Mouse (Mus musculus): ENCODE data around the gene Bcan. TPM values are rescaled to one million over a fixed set of nuclear protein-coding genes. Genes with fewer than 3 reads are reported as not detected.
A peak's percentile ranks its signal among the peaks of the same experiment; 100 is the strongest.

Bcan gene
- 0.18 and 0.67 TPM in 2 replicates for polyA plus RNA-seq (2015; fragmentation: Nextera tagmentation; extraction: Ambion mirVana)

DNA sequence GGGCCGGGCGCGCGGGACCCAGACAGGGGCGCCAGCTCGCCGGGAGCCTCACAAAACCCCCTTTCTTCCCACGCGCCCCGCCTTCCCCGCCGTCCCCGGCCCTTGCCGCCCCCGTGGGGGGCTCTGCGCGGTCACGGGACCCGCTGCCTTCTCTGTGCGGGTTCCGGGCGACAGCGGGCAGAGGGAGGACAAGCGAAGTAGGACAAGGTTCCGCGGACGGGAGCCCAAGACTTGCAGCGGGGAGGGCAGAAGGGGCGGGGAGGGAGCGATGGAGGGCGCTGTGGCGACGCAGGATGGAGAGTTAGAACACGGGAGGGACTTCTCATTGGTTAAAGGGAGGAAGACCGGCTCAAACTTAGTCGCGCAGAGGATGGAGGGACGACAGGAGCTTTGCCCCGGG lies at the start of gene Bcan:
Gene Bcan (minus strand): TSS at position 50 of the 400 bp plus-strand sequence.
- Histone ChIP-seq H3K4me1 (ENCODE audit: control insufficient read depth, insufficient read depth, low read length) (peaks cover 13% of the 10 kb centered on the region; the same call in 1 of the 2 replicates), H3K4me3 (ENCODE audit: low read length) (peak within 1 kb of the TSS; percentile 40), H3K27me3 (replicated peaks; ENCODE audit: control insufficient read depth, insufficient read depth, low read length) (peaks cover 87% of the 10 kb centered on the region), H3K27ac (ENCODE audit: low read length) (no peak within 1 kb of the TSS), H3K4me2 (ENCODE audit: low read depth, low read length) (peak within 1 kb of the TSS; percentile 59), H3K9me3 (ENCODE audit: control insufficient read depth, low read length) (no peaks in the 10 kb centered on the region), H3K9ac (ENCODE audit: low read depth, low read length) (no peak within 1 kb of the TSS), H3K36me3 (ENCODE audit: control insufficient read depth, insufficient read depth, low read length) (no peaks in the 10 kb centered on the region)
- 0% methylated on average over 39 of the region's 39 CpGs for WGBS
- ATAC-seq, result no peak

DNA sequence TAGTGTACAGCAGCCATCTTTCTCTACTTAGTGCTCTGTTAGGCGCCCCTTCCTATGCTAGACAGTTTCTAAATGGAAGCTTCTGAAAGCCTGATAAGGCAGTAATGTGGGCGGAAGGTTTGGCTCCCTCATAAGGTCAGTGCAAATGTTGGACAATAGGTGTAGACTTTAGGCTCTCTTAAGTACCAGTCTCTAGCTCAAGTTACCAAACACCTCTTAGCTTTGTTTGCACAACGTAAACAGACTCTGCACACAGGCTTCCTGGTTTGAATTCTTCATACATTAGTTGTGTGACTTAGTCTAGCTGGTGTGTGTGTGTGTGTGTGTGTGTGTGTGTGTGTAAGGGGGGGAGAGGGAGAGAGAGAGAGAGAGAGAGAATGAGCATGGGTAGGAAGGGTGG lies 49.5 kb upstream of the Bcan start:
- WGBS, result 56% methylated on average over 3 of the region's 3 CpGs
- Histone ChIP-seq H3K27me3 (replicated peaks; ENCODE audit: control insufficient read depth, insufficient read depth, low read length) (no peaks in the 10 kb centered on the region), H3K4me2 (ENCODE audit: low read depth, low read length) (no peak overlapping the region), H3K9ac (ENCODE audit: low read depth, low read length) (no peak overlapping the region), H3K27ac (ENCODE audit: low read length) (no peak overlapping the region), H3K9me3 (ENCODE audit: control insufficient read depth, low read length) (no peaks in the 10 kb centered on the region), H3K36me3 (ENCODE audit: control insufficient read depth, insufficient read depth, low read length) (0 out of 2 replicates have a peak, but pooled peaks cover 20% of the 10 kb centered on the region), H3K4me1 (ENCODE audit: control insufficient read depth, insufficient read depth, low read length) (no peaks in the 10 kb centered on the region), H3K4me3 (ENCODE audit: low read length) (no peak overlapping the region)
- no peak for ATAC-seq

GRCm38 (mm10) chr3:88042661-88043421 lies 42.8 kb upstream of the Bcan start, which contains the start of gene Gpatch4:
Gpatch4 (plus strand) TSS chr3:88043108.
- whole genome bisulfite sequencing, result 9% methylated on average over 36 of the region's 36 CpGs
- H3K36me3 ChIP-seq (ENCODE audit: control insufficient read depth, insufficient read depth, low read length), result no peaks in the 10 kb centered on the region
- H3K4me3 ChIP-seq (ENCODE audit: low read length), result peak within 1 kb of the TSS; percentile 74

DNA sequence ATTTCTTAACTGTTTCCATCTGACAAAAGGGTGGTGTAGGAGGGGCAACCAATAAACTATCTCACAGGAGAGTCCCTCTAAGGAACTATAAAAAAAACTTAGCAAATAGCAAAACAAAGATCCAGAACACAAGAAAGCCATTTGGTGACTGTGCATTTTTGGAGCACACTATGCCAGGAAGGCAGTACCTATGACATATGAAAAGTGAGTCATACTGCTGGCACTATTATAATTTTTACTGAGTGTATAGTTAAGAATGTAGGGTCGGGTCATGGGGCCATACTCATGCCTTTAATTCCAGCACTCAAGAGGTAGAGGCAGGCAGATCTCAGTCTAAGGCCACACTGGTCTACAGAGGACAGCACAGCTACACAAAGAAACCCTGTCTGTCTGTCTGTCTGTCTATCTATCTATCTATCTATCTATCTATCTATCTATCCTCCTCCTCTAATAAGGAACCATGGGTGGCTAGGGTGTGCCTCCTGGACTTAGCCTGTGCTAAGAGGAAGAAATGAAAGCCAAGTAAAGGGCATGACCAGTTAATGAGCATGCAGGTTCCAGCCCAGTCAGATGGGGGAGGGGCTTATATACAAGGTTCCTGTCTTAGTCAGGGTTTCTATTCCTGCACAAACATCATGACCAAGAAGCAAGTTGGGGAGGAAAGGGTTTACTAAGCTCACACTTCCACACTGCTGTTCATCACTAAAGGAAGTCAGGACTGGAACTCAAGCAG lies 35.7 kb upstream of the Bcan start:
- ATAC-seq, result no peak
- no peak overlapping the region for H3K4me3 ChIP-seq (ENCODE audit: low read length)
- no peaks in the 10 kb centered on the region for H3K36me3 ChIP-seq (ENCODE audit: control insufficient read depth, insufficient read depth, low read length)
- no peak overlapping the region for H3K27ac ChIP-seq (ENCODE audit: low read length)
- no peaks in the 10 kb centered on the region for H3K4me1 ChIP-seq (ENCODE audit: control insufficient read depth, insufficient read depth, low read length)
- H3K9me3 ChIP-seq (ENCODE audit: control insufficient read depth, low read length), result 0 out of 2 replicates have a peak, but pooled peaks cover 3% of the 10 kb centered on the region
- no peak overlapping the region for H3K9ac ChIP-seq (ENCODE audit: low read depth, low read length)
- 54% methylated on average over 1 of the region's 1 CpGs for WGBS
- no peak overlapping the region for H3K4me2 ChIP-seq (ENCODE audit: low read depth, low read length)
- peaks cover 26% of the 10 kb centered on the region for H3K27me3 ChIP-seq (replicated peaks; ENCODE audit: control insufficient read depth, insufficient read depth, low read length)

More at GRCm38 (mm10) chr3:88042661-88043421, 42.8 kb upstream of the Bcan start, which contains the start of gene Gpatch4:
- H3K27me3 ChIP-seq (replicated peaks; ENCODE audit: control insufficient read depth, insufficient read depth, low read length), result peaks cover 6% of the 10 kb centered on the region
- ATAC-seq, result peak; percentile 97
- peaks cover 3% of the 10 kb centered on the region; the same call in 1 of the 2 replicates for H3K4me1 ChIP-seq (ENCODE audit: control insufficient read depth, insufficient read depth, low read length)
- H3K9ac ChIP-seq (ENCODE audit: low read depth, low read length), result peak within 1 kb of the TSS; percentile 77
- H3K27ac ChIP-seq (ENCODE audit: low read length), result peak within 1 kb of the TSS; percentile 49
- H3K4me2 ChIP-seq (ENCODE audit: low read depth, low read length), result peak within 1 kb of the TSS; percentile 58
- no peaks in the 10 kb centered on the region for H3K9me3 ChIP-seq (ENCODE audit: control insufficient read depth, low read length)

DNA sequence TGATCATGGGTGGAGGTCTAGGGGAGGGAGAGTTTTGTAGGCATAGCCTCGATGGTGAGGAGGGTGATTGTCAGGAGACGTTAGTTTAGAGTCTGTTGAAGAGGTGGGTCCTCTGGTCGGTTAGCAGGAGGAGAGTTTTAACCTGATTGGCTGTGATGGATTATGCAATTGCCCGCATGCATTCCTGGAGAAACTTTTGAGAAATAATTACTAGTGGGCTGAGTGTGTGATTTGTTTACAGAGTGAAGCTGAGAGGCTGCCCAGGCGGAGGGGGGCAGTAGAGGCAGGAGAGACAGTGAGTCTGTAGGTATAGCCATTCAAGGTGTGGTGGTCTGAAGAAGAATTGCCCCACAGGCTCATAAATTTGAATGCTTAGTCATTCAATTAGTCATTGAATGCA lies 33.5 kb upstream of the Bcan start:
- peaks cover 34% of the 10 kb centered on the region for H3K27me3 ChIP-seq (replicated peaks; ENCODE audit: control insufficient read depth, insufficient read depth, low read length)
- H3K4me3 ChIP-seq (ENCODE audit: low read length), result no peak overlapping the region
- peaks cover 3% of the 10 kb centered on the region; the same call in 1 of the 2 replicates for H3K9me3 ChIP-seq (ENCODE audit: control insufficient read depth, low read length)
- no peaks in the 10 kb centered on the region for H3K4me1 ChIP-seq (ENCODE audit: control insufficient read depth, insufficient read depth, low read length)
- no peak overlapping the region for H3K27ac ChIP-seq (ENCODE audit: low read length)
- no peaks in the 10 kb centered on the region for H3K36me3 ChIP-seq (ENCODE audit: control insufficient read depth, insufficient read depth, low read length)
- WGBS, result 46% methylated on average over 5 of the region's 5 CpGs
- H3K4me2 ChIP-seq (ENCODE audit: low read depth, low read length), result no peak overlapping the region
- H3K9ac ChIP-seq (ENCODE audit: low read depth, low read length), result no peak overlapping the region
- ATAC-seq, result no peak

DNA sequence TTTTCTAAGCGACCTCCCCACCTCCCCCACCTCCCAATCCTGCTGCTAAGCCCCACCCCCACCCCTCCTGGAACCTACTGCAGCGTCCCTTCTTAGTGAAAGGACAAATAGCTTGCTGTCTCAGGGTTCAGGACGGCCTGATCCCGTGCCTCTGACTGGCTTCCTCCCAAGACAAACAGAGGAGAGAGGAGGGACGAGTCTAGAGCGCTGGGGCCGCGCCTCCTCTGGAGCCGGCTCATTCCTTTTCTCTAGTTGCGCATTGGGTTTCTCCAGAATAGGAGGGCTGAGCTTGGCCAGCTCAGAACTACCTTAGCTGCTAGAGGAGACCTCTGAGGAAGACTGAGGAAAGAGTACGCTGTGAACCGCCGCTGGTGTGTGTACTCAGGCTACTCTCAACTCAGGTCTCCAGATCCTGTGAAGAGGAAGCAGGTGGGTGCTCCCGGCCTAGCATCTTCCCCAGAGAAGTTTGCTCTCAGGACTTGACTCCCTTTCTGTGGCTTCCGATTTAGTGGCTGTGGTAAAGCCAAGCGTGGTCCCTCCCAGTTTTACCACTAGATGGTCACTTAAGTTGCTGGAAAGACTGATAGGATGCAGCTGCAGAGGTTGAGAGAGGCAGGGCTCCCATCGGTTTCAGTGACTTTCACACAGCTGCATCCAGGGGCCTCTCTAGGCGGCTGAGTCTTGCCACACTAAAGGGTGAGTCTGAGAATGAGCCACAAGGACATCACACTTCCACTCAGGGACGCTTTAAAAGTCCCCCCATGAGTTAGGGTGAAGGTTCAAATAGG lies 30.8 kb upstream of the Bcan start:
- Histone ChIP-seq H3K4me2 (ENCODE audit: low read depth, low read length) (no peak overlapping the region), H3K27me3 (replicated peaks; ENCODE audit: control insufficient read depth, insufficient read depth, low read length) (peaks cover 38% of the 10 kb centered on the region)
- no peak for ATAC-seq

DNA sequence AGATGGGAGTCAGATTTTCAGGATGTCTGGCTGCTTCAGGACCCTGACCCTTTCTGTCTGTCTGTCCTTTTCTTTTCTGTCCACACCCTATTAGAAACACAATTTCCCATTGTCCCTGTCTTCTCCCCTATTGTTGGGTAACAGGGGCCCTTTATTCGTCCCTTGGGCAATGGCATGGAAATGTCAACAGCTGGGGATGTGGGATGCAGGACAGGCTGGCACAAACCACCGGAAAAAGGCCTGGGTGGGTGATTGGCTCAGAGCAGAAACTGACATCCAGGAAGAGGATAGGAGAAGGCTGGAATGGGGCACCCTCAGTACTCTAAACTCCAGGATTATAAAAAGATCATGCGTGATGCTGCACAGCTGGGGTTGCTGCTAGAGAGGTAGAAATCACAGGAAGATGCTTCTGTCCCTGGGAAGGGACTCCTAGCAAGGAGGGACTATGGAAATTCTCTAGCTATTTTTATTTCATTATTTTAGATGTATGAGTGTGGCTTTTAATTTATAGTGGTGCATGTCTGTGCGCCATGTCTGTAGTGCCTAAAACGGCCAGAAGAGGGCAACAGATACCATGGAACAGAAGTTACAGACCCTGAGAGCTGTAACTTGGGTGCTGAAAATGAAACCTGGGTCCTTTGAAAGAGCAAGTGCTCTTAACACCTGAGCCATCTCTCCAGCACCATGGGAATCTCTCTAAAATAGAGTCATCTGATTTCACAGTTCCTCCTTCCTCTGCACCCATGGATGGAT lies 27.6 kb upstream of the Bcan start, which contains the start of gene Hapln2:
Gene Hapln2 (minus strand): TSS at position 150 of the 753 bp plus-strand sequence.
- H3K4me1 ChIP-seq (ENCODE audit: control insufficient read depth, insufficient read depth, low read length), result peaks cover 11% of the 10 kb centered on the region
- ATAC-seq, result no peak
- 53% methylated on average over 5 of the region's 5 CpGs for WGBS
- peaks cover 5% of the 10 kb centered on the region; the same call in 1 of the 2 replicates for H3K9me3 ChIP-seq (ENCODE audit: control insufficient read depth, low read length)
- no peak within 1 kb of the TSS for H3K9ac ChIP-seq (ENCODE audit: low read depth, low read length)
- H3K4me3 ChIP-seq (ENCODE audit: low read length), result no peak within 1 kb of the TSS
- no peaks in the 10 kb centered on the region for H3K36me3 ChIP-seq (ENCODE audit: control insufficient read depth, insufficient read depth, low read length)
- H3K27ac ChIP-seq (ENCODE audit: low read length), result no peak within 1 kb of the TSS
- H3K27me3 ChIP-seq (replicated peaks; ENCODE audit: control insufficient read depth, insufficient read depth, low read length), result peaks cover 59% of the 10 kb centered on the region
- no peak within 1 kb of the TSS for H3K4me2 ChIP-seq (ENCODE audit: low read depth, low read length)

More for the DNA sequence above, 30.8 kb upstream of the Bcan start:
- Histone ChIP-seq H3K9ac (ENCODE audit: low read depth, low read length) (no peak overlapping the region), H3K4me1 (ENCODE audit: control insufficient read depth, insufficient read depth, low read length) (no peaks in the 10 kb centered on the region), H3K9me3 (ENCODE audit: control insufficient read depth, low read length) (peaks cover 8% of the 10 kb centered on the region; the same call in 1 of the 2 replicates), H3K36me3 (ENCODE audit: control insufficient read depth, insufficient read depth, low read length) (no peaks in the 10 kb centered on the region), H3K4me3 (ENCODE audit: low read length) (no peak overlapping the region), H3K27ac (ENCODE audit: low read length) (no peak overlapping the region)
- 14% methylated on average over 19 of the region's 19 CpGs for WGBS

DNA sequence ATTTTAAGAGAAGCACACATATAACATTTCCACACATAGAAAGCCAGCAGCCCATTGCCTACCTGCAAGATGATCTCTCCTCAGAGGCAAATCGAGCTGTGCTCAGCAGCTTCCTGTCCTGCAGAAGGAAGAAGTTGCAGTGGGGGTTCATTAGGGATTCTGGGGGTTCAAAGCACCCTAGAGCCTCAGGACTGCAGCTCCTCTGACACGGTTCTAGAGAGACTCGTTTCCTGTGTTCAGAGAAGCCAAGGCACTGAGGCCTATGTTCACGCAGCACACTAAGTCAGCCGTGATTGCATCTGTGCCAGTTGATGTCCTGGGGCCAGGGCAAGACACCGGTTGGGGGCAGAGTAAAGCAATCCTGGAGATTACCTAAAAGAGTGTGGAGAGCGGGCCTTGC lies 26.8 kb upstream of the Bcan start:
- Histone ChIP-seq H3K4me1 (ENCODE audit: control insufficient read depth, insufficient read depth, low read length) (peaks cover 14% of the 10 kb centered on the region), H3K27me3 (replicated peaks; ENCODE audit: control insufficient read depth, insufficient read depth, low read length) (peaks cover 59% of the 10 kb centered on the region), H3K4me2 (ENCODE audit: low read depth, low read length) (no peak overlapping the region), H3K4me3 (ENCODE audit: low read length) (no peak overlapping the region), H3K9ac (ENCODE audit: low read depth, low read length) (no peak overlapping the region), H3K36me3 (ENCODE audit: control insufficient read depth, insufficient read depth, low read length) (no peaks in the 10 kb centered on the region), H3K27ac (ENCODE audit: low read length) (no peak overlapping the region), H3K9me3 (ENCODE audit: control insufficient read depth, low read length) (peaks cover 5% of the 10 kb centered on the region; the same call in 1 of the 2 replicates)
- no peak for ATAC-seq
- WGBS, result 64% methylated on average over 7 of the region's 7 CpGs
